Mouse (Mus musculus): Measurements from ENCODE around the gene Ribc2. TPM values are rescaled to one million over a fixed set of nuclear protein-coding genes. Genes with fewer than 3 reads are reported as not detected.

Ribc2 gene
- total and polyA plus RNA-seq, 3 experiments = not detected

- Histone ChIP-seq H3K9me3 (replicated peaks; ENCODE audit: low read length) (no peaks in the 10 kb centered on the region), H3K27ac (ENCODE audit: insufficient read depth, low read depth) (no peak overlapping the region), H3K4me3 (replicated peaks in 1 of 3; ENCODE audit: low read depth in 2 of 3, low read length in 2 of 3, poor library complexity in 1 of 3) (no peak overlapping the region), H3K4me2 (ENCODE audit: insufficient read depth, low read depth, poor library complexity, severe bottlenecking) (no peak overlapping the region), H3K36me3 (replicated peaks in 1 of 2; ENCODE audit: control insufficient read depth in 1 of 2, insufficient read depth in 1 of 2, low read length in 1 of 2) (no peaks in the 10 kb centered on the region), H3K27me3 (replicated peaks) (no peaks in the 10 kb centered on the region), H3K9ac (ENCODE audit: insufficient read depth, low read depth) (no peak overlapping the region), H3K79me2 (replicated peaks; ENCODE audit: control insufficient read depth, extremely low read depth, insufficient read depth, poor library complexity, severe bottlenecking) (no peaks in the 10 kb centered on the region), H3K4me1 (ENCODE audit: control insufficient read depth in 1 of 2, insufficient read depth in 2 of 2) (no peaks in the 10 kb centered on the region)
- in situ Hi-C loops (cut with MboI; ENCODE audit: low pct_ligation_motif_present, low pct_unique_long_range_greater_than_20kb, low sequenced_read_pairs) = no loop called here
- dilution Hi-C loops (cut with MboI; ENCODE audit: extremely low pct_ligation_motif_present, extremely low pct_unique_long_range_greater_than_20kb, low sequenced_read_pairs) = no loop called here
- TF ChIP-seq UBTF (IDR thresholded peaks at IDR 0.05; ENCODE audit: low read depth, low read length) = no peak
- TF ChIP-seq JUND (conservative IDR thresholded peaks at IDR 0.05; ENCODE audit: low read depth, low read length) = no peak
- no peak for TF ChIP-seq KAT2A (IDR thresholded peaks at IDR 0.05; ENCODE audit: insufficient replicate concordance, low read length)
- TF ChIP-seq MAZ (IDR thresholded peaks at IDR 0.05; ENCODE audit: low read depth, low read length) = no peak
- no peak for TF ChIP-seq USF1 (IDR thresholded peaks at IDR 0.05; ENCODE audit: low read depth, low read length)
- TF ChIP-seq MEF2A (IDR thresholded peaks at IDR 0.05; ENCODE audit: borderline replicate concordance, low read depth, low read length) = no peak
- TF ChIP-seq USF2 (conservative IDR thresholded peaks at IDR 0.05; ENCODE audit: low read depth, low read length) = no peak
- no peak for TF ChIP-seq ZC3H11A (IDR thresholded peaks at IDR 0.05; ENCODE audit: low read depth, low read length)
- no peak for TF ChIP-seq RAD21 (IDR thresholded peaks at IDR 0.05; ENCODE audit: low read depth, low read length)
- TF ChIP-seq NRF1 (IDR thresholded peaks at IDR 0.05; ENCODE audit: low read depth, low read length) = no peak
- no peak for TF ChIP-seq MXI1 (IDR thresholded peaks at IDR 0.05; ENCODE audit: low read depth, low read length)
- no peak for TF ChIP-seq MAFK (IDR thresholded peaks at IDR 0.05; ENCODE audit: insufficient replicate concordance, low read length)
- no peak for TF ChIP-seq E2F4 (IDR thresholded peaks at IDR 0.05; ENCODE audit: insufficient replicate concordance, low read depth, low read length)
- TF ChIP-seq RCOR1 (conservative IDR thresholded peaks at IDR 0.05; ENCODE audit: low read depth, low read length) = no peak
- no peak for TF ChIP-seq POLR2A (IDR thresholded peaks at IDR 0.05; ENCODE audit: low read depth, low read length)
- TF ChIP-seq BHLHE40 (IDR thresholded peaks at IDR 0.05; ENCODE audit: low read depth, low read length) = no peak
- TF ChIP-seq ELF1 (IDR thresholded peaks at IDR 0.05; ENCODE audit: low read depth, low read length) = no peak
- TF ChIP-seq PAX5 (IDR thresholded peaks at IDR 0.05; ENCODE audit: low read length) = no peak
- no peak for TF ChIP-seq ZNF384 (IDR thresholded peaks at IDR 0.05; ENCODE audit: low read depth, low read length)
- TF ChIP-seq TCF12 (IDR thresholded peaks at IDR 0.05; ENCODE audit: low read depth, low read length) = no peak
- no peak for DNase-seq (ENCODE audit: extremely low read depth)
Measured at GRCm38 (mm10) chr15:85085641-85086040, 46.2 kb upstream of the Ribc2 start.

DNA sequence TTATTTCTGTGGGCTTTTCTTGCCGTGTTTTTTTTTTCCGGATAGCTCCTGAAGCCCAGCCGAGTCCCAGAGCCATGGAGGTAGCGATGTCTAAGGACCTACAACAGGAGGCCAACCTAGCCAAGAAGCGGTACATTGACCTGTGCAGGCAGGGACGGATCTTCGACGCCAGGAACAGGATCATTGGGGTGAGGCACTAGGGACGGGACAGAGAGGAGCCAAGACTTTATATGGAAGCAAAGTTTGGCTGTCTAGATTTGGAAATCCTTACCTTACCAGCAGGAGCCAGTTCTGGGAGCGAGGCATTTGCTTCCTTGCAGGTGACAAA is 279 bp downstream of the Ribc2 start:
- Histone ChIP-seq H3K79me2 (replicated peaks; ENCODE audit: control insufficient read depth, extremely low read depth, insufficient read depth, poor library complexity, severe bottlenecking) (no peaks in the 10 kb centered on the region), H3K36me3 (replicated peaks in 1 of 2; ENCODE audit: control insufficient read depth in 1 of 2, insufficient read depth in 1 of 2, low read length in 1 of 2) (no peaks in the 10 kb centered on the region), H3K9me3 (replicated peaks; ENCODE audit: low read length) (no peaks in the 10 kb centered on the region), H3K27ac (ENCODE audit: insufficient read depth, low read depth) (no peak overlapping the region), H3K4me3 (replicated peaks in 1 of 3; ENCODE audit: low read depth in 2 of 3, low read length in 2 of 3, poor library complexity in 1 of 3) (no peak overlapping the region), H3K27me3 (replicated peaks) (peaks cover 31% of the 10 kb centered on the region), H3K4me1 (ENCODE audit: control insufficient read depth in 1 of 2, insufficient read depth in 2 of 2) (peaks cover 0 to 3% of the 10 kb centered on the region in 2 experiments; a peak in 1 of 4 replicates), H3K9ac (ENCODE audit: insufficient read depth, low read depth) (no peak overlapping the region), H3K4me2 (ENCODE audit: insufficient read depth, low read depth, poor library complexity, severe bottlenecking) (no peak overlapping the region)
- TF ChIP-seq KAT2A (IDR thresholded peaks at IDR 0.05; ENCODE audit: insufficient replicate concordance, low read length) = no peak
- no peak for TF ChIP-seq HCFC1 (IDR thresholded peaks at IDR 0.05; ENCODE audit: low read depth, low read length)
- TF ChIP-seq NELFE (IDR thresholded peaks at IDR 0.05; ENCODE audit: low read depth, low read length) = no peak
- no peak for TF ChIP-seq ZC3H11A (IDR thresholded peaks at IDR 0.05; ENCODE audit: low read depth, low read length)
- no peak for TF ChIP-seq USF1 (IDR thresholded peaks at IDR 0.05; ENCODE audit: low read depth, low read length)
- dilution Hi-C loops (cut with MboI; ENCODE audit: extremely low pct_ligation_motif_present, extremely low pct_unique_long_range_greater_than_20kb, low sequenced_read_pairs) (no loop called here), in situ Hi-C loops (cut with MboI; ENCODE audit: low pct_ligation_motif_present, low pct_unique_long_range_greater_than_20kb, low sequenced_read_pairs) (no loop called here)
- no peak for DNase-seq (ENCODE audit: extremely low read depth)
